Mouse (Mus musculus): ENCODE results near the gene Tmem151a.
A peak's percentile ranks its signal among the peaks of the same experiment; 100 is the strongest.

The Tmem151a gene

GRCm38 (mm10) chr19:5049325-5049724 is 36.0 kb downstream of the Tmem151a start:
- H3K36me3 ChIP-seq (ENCODE audit: insufficient read depth, low read length), result peaks cover 61% of the 10 kb centered on the region
- peaks cover 86% of the 10 kb centered on the region for H3K4me1 ChIP-seq (replicated peaks; ENCODE audit: low read depth, low read length)
- 0 out of 2 replicates have a peak overlapping the region, but pooled peaks have one; percentile 10 for H3K4me3 ChIP-seq (replicated peaks; ENCODE audit: low read length)
- no peaks in the 10 kb centered on the region for H3K9me3 ChIP-seq (ENCODE audit: low read length)
- TF ChIP-seq POU5F1 (IDR thresholded peaks at IDR 0.05; ENCODE audit: borderline replicate concordance, low read length) (no peak), NANOG (IDR thresholded peaks at IDR 0.05; ENCODE audit: borderline replicate concordance, low read length) (no peak), CTCF (conservative IDR thresholded peaks at IDR 0.05; ENCODE audit: low read length) (no peak)
- peaks cover 29% of the 10 kb centered on the region for H3K27me3 ChIP-seq (ENCODE audit: insufficient read depth, low read length)

DNA sequence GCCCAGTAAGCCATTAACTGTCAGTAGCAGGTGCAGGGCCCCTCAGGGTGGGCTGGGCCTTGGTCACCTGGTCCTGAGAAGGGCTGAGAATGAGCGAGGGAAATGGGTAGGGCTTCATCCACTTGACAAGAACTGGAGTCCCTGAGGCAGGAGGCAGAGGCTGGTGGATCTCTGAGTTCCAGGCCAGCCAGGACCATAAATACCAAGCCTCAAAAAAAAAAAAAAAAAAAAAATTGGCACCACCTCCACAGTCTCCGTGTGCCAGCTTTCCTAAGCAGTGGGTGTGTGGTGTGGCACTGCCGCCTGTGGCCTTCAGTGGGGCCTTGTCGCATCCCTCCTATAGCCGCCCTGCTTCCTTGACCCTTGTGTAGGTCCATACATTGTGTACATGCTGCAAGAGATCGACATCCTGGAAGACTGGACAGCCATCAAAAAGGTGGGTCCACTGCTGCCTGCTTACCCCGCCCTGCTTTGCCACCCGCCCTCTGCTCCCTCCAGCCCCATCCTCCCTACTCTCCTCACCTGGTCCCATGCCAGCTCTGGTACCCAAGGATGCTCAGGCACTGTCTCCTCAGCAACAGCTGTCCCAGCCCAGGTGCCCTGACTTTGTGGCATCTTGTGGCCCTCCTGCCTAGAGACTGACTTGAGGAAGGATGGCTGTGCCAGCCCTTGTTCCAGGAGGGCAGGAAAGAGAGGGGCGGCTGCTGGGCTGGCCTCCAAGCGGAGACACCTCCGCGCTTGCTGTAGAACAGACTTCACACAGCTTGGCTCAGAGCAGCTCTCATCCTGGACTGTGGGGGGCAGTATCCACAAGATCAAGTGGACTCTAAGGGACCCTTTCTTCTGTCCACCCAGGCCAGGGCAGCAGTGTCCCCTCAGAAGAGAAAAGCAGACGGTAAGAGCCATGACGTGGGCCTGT is 36.9 kb downstream of the Tmem151a start:
- TF ChIP-seq NANOG (IDR thresholded peaks at IDR 0.05; ENCODE audit: borderline replicate concordance, low read length), result no peak
- TF ChIP-seq POU5F1 (IDR thresholded peaks at IDR 0.05; ENCODE audit: borderline replicate concordance, low read length), result no peak
- no peak for TF ChIP-seq CTCF (conservative IDR thresholded peaks at IDR 0.05; ENCODE audit: low read length)
- peaks cover 87% of the 10 kb centered on the region for H3K4me1 ChIP-seq (replicated peaks; ENCODE audit: low read depth, low read length)

DNA sequence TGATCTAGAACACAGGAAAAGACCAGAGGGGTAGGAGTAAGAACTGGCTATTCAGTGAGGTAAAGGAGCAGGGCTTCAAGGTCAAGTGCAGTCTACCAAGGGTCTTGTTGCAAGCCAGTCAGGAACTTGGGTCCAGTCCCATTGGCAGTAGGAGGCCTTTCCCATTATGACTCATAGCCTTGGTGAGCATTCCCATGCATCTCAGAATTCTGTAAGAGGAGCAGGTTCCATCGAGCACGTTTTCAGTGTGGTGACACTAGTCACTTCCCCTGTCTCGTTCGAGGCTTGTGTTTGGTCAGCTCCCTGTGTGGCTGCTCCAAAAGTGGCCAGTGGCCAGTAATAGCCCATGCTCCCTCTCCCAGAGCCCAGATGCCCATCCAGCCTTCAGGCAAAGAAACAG is 39.8 kb downstream of the Tmem151a start:
- TF ChIP-seq NANOG (IDR thresholded peaks at IDR 0.05; ENCODE audit: borderline replicate concordance, low read length) (no peak), CTCF (conservative IDR thresholded peaks at IDR 0.05; ENCODE audit: low read length) (no peak), POU5F1 (IDR thresholded peaks at IDR 0.05; ENCODE audit: borderline replicate concordance, low read length) (no peak)
- peaks cover 83% of the 10 kb centered on the region for H3K4me1 ChIP-seq (replicated peaks; ENCODE audit: low read depth, low read length)
- H3K27me3 ChIP-seq (ENCODE audit: insufficient read depth, low read length), result no peaks in the 10 kb centered on the region
- H3K9me3 ChIP-seq (ENCODE audit: low read length), result no peaks in the 10 kb centered on the region
- H3K36me3 ChIP-seq (ENCODE audit: insufficient read depth, low read length), result peaks cover 70% of the 10 kb centered on the region
- 0 out of 2 replicates have a peak overlapping the region, but pooled peaks have one; percentile 7 for H3K4me3 ChIP-seq (replicated peaks; ENCODE audit: low read length)

More for the DNA sequence above, 36.9 kb downstream of the Tmem151a start:
- H3K9me3 ChIP-seq (ENCODE audit: low read length), result no peaks in the 10 kb centered on the region
- no peak overlapping the region for H3K4me3 ChIP-seq (replicated peaks; ENCODE audit: low read length)
- H3K36me3 ChIP-seq (ENCODE audit: insufficient read depth, low read length), result peaks cover 63% of the 10 kb centered on the region
- H3K27me3 ChIP-seq (ENCODE audit: insufficient read depth, low read length), result peaks cover 28% of the 10 kb centered on the region

- Histone ChIP-seq H3K4me3 (replicated peaks; ENCODE audit: low read length) (peak overlapping the region; percentile 92), H3K36me3 (ENCODE audit: insufficient read depth, low read length) (peaks cover 36% of the 10 kb centered on the region), H3K27me3 (ENCODE audit: insufficient read depth, low read length) (peaks cover 21% of the 10 kb centered on the region), H3K9me3 (ENCODE audit: low read length) (no peaks in the 10 kb centered on the region), H3K4me1 (replicated peaks; ENCODE audit: low read depth, low read length) (peaks cover 83% of the 10 kb centered on the region)
- TF ChIP-seq POU5F1 (IDR thresholded peaks at IDR 0.05; ENCODE audit: borderline replicate concordance, low read length) (no peak), CTCF (conservative IDR thresholded peaks at IDR 0.05; ENCODE audit: low read length) (no peak), NANOG (IDR thresholded peaks at IDR 0.05; ENCODE audit: borderline replicate concordance, low read length) (no peak)
These were observed 43.7 kb downstream of the Tmem151a start for GRCm38 (mm10) chr19:5041588-5041987.

DNA sequence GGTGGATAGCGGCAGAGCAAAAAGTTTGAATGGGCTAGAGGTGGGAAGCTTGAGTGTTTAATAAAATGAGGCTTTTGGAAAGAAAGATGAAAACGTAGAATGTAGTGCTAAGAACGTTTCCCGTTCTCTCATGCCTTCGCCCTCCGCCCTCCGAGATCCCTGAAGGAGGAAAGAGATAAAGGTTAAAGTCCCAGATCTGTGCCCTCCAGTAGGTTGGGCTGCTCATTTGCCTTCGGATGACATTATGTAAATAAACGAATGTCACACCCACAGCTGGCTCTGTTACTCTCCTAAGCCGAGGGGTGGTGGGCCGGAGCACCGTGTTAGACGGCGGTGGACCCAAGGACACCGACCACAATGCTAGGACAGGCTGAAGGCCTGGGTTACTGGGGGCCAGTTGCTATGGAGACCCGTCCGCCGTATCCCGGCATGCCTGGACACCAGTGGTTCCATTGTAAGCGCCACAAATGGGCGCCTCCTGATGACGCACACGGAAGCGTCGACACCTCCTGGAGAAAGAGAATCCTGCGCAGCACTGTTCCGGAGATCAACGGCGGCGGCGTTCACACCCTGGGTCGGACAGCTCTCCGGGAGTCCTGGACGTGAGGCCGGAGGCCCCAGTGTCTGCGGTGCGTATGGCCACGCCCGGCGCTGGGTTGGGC is 44.3 kb downstream of the Tmem151a start, which contains the start of gene Brms1:
Brms1 (plus strand) TSS at position 493 of the 662 bp plus-strand sequence.
- Histone ChIP-seq H3K9me3 (ENCODE audit: low read length) (no peaks in the 10 kb centered on the region), H3K36me3 (ENCODE audit: insufficient read depth, low read length) (peaks cover 30% of the 10 kb centered on the region), H3K4me3 (replicated peaks; ENCODE audit: low read length) (peak within 1 kb of the TSS; percentile 92), H3K4me1 (replicated peaks; ENCODE audit: low read depth, low read length) (peaks cover 81% of the 10 kb centered on the region), H3K27me3 (ENCODE audit: insufficient read depth, low read length) (peaks cover 25% of the 10 kb centered on the region)
- TF ChIP-seq CTCF (conservative IDR thresholded peaks at IDR 0.05; ENCODE audit: low read length) (no peak), POU5F1 (IDR thresholded peaks at IDR 0.05; ENCODE audit: borderline replicate concordance, low read length) (no peak), NANOG (IDR thresholded peaks at IDR 0.05; ENCODE audit: borderline replicate concordance, low read length) (no peak)

- H3K4me3 ChIP-seq (replicated peaks; ENCODE audit: low read length), result peak overlapping the region; percentile 88
- H3K4me1 ChIP-seq (replicated peaks; ENCODE audit: low read depth, low read length), result peaks cover 72% of the 10 kb centered on the region
- TF ChIP-seq POU5F1 (IDR thresholded peaks at IDR 0.05; ENCODE audit: borderline replicate concordance, low read length) (no peak), CTCF (conservative IDR thresholded peaks at IDR 0.05; ENCODE audit: low read length) (no peak), NANOG (IDR thresholded peaks at IDR 0.05; ENCODE audit: borderline replicate concordance, low read length) (no peak)
- peaks cover 19% of the 10 kb centered on the region for H3K36me3 ChIP-seq (ENCODE audit: insufficient read depth, low read length)
- H3K27me3 ChIP-seq (ENCODE audit: insufficient read depth, low read length), result peaks cover 31% of the 10 kb centered on the region
- H3K9me3 ChIP-seq (ENCODE audit: low read length), result no peaks in the 10 kb centered on the region
These were observed 45.8 kb downstream of the Tmem151a start for GRCm38 (mm10) chr19:5039301-5040114.

DNA sequence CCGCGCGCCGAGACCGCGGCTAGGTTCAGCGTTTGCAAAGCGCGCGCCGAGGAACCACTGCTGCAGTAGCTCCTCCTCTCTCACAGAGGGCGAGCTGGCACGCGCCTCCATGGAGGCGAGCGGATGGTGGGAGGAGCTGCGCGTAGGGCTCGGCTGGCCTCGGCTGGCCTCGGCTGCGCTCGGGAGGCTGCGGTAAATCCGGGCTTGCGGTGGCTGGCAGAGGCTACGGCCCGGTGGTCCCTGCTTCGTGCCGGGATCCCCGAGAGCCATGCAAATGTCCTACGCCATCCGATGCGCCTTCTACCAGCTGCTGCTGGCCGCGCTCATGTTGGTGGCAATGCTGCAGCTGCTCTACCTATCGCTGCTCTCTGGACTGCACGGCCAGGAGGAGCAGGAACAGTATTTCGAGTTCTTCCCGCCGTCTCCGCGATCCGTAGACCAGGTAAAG is 46.6 kb downstream of the Tmem151a start, which contains the start of the genes B4gat1 and AC124502.3:
B4gat1 (plus strand) TSS at position 118 of the 448 bp plus-strand sequence.
AC124502.3 (plus strand) TSS at position 183 of the 448 bp plus-strand sequence.
- Histone ChIP-seq H3K4me1 (replicated peaks; ENCODE audit: low read depth, low read length) (peaks cover 64% of the 10 kb centered on the region), H3K9me3 (ENCODE audit: low read length) (no peaks in the 10 kb centered on the region), H3K4me3 (replicated peaks; ENCODE audit: low read length) (peak within 1 kb of the TSS; percentile 88), H3K27me3 (ENCODE audit: insufficient read depth, low read length) (peaks cover 31% of the 10 kb centered on the region), H3K36me3 (ENCODE audit: insufficient read depth, low read length) (peaks cover 13% of the 10 kb centered on the region)
- TF ChIP-seq NANOG (IDR thresholded peaks at IDR 0.05; ENCODE audit: borderline replicate concordance, low read length) (no peak), POU5F1 (IDR thresholded peaks at IDR 0.05; ENCODE audit: borderline replicate concordance, low read length) (no peak), CTCF (conservative IDR thresholded peaks at IDR 0.05; ENCODE audit: low read length) (no peak)

All from E14TG2a.4 (cell line).